Mouse (Mus musculus) embryonic facial prominence, embryonic 14.5 days (tissue): ENCODE data around the gene Hrc. TPM values are rescaled to one million over a fixed set of nuclear protein-coding genes. Genes with fewer than 3 reads are reported as not detected.

Source experiments
- ATAC-seq: fragments of 200-750 bp; cut with Nextera tagmentation; 2 replicates; pipeline ENCODE4 v1.8.0; 2017; ENCODE audit warnings: low read depth, moderate number of reproducible peaks, moderate TSS enrichment
- DNase-seq: peaks from one replicate; pipeline ENCODE4 v3.0.0-alpha.2; 2015; ENCODE audit warnings: low spot score
- H3K27ac ChIP-seq: fragments of 300-500 bp; sonication (generic); replicated peaks from 2 replicates; pipeline ENCODE4 v1.5.1; 2014; ENCODE audit warnings: low read depth, mild to moderate bottlenecking, low read length, moderate library complexity
- H3K27me3 ChIP-seq: fragments of 300-500 bp; sonication (generic); replicated peaks from 2 replicates; pipeline ENCODE4 v1.6.1; 2014; ENCODE audit warnings: low read length; ENCODE audit not compliant: control insufficient read depth, insufficient read depth
- H3K36me3 ChIP-seq: fragments of 300-500 bp; sonication (generic); 2 replicates; pipeline ENCODE4 v1.6.1; 2014; ENCODE audit warnings: low read length, mixed read lengths; ENCODE audit not compliant: control insufficient read depth, insufficient read depth
- H3K4me1 ChIP-seq: fragments of 300-500 bp; sonication (generic); 2 replicates; pipeline ENCODE4 v1.6.1; 2014; ENCODE audit warnings: antibody characterized with exemption, low read length; ENCODE audit not compliant: control insufficient read depth, insufficient read depth
- H3K4me2 ChIP-seq: fragments of 300-500 bp; sonication (generic); 2 replicates; pipeline ENCODE4 v1.6.1; 2014; ENCODE audit warnings: low read depth, mild to moderate bottlenecking, low read length, moderate library complexity, mixed read lengths
- H3K4me3 ChIP-seq: fragments of 300-500 bp; sonication (generic); 2 replicates; pipeline ENCODE4 v1.5.1; 2014; ENCODE audit warnings: low read depth, mild to moderate bottlenecking, low read length
- H3K9ac ChIP-seq: fragments of 300-500 bp; sonication (generic); 2 replicates; pipeline ENCODE4 v1.6.1; 2014; ENCODE audit warnings: low read depth, mild to moderate bottlenecking, low read length, moderate library complexity, mixed read lengths
- H3K9me3 ChIP-seq: fragments of 300-500 bp; sonication (generic); 2 replicates; pipeline ENCODE4 v1.6.1; 2016; ENCODE audit warnings: low read length; ENCODE audit not compliant: control insufficient read depth
- whole genome bisulfite sequencing: fragments of 180-500 bp; shearing (Covaris S2); extraction: QIAGEN DNeasy Blood & Tissue Kit; methylation state at CpG from one replicate; pipeline ENCODE4 v1.1.7; 2014; 5-methylcytosine and 5-hydroxymethylcytosine counted together
- polyA plus RNA-seq: library from polyadenylated mRNA; unstranded; fragments of >200 nt; fragmentation: Nextera tagmentation; extraction: Ambion mirVana; gene quantifications from 2 replicates; pipeline ENCODE4 v1.2.1, GENCODE M21; 2014

Gene Hrc
- polyA plus RNA-seq, result 11.0 and 15.8 TPM in 2 replicates

GRCm38 (mm10) chr7:45335056-45335455 is at the start of gene Hrc:
Hrc (plus strand) TSS chr7:45335290.
- H3K27ac ChIP-seq, result peak within 1 kb of the TSS; percentile 92
- DNase-seq (peak; percentile 41), ATAC-seq (no peak)
- 39% methylated on average over 5 of the region's 5 CpGs for WGBS
- no peaks in the 10 kb centered on the region for H3K36me3 ChIP-seq
- H3K4me3 ChIP-seq, result peak within 1 kb of the TSS; percentile 72
- no peaks in the 10 kb centered on the region for H3K27me3 ChIP-seq
- H3K4me1 ChIP-seq, result peaks cover 37% of the 10 kb centered on the region
- no peaks in the 10 kb centered on the region for H3K9me3 ChIP-seq
- H3K4me2 ChIP-seq, result peak within 1 kb of the TSS; percentile 80
- H3K9ac ChIP-seq, result peak within 1 kb of the TSS; percentile 35

GRCm38 (mm10) chr7:45286486-45286885 is 48.6 kb upstream of the Hrc start:
- Histone ChIP-seq H3K9ac (no peak overlapping the region), H3K27me3 (no peaks in the 10 kb centered on the region), H3K27ac (no peak overlapping the region), H3K4me2 (no peak overlapping the region), H3K4me1 (no peaks in the 10 kb centered on the region), H3K4me3 (no peak overlapping the region), H3K36me3 (no peaks in the 10 kb centered on the region), H3K9me3 (no peaks in the 10 kb centered on the region)
- no peak for DNase-seq
- 85% methylated on average over 13 of the region's 13 CpGs for WGBS
- no peak for ATAC-seq

- no peak overlapping the region for H3K27ac ChIP-seq
- no peak overlapping the region for H3K9ac ChIP-seq
- WGBS, result 75% methylated on average over 1 of the region's 1 CpGs
- H3K36me3 ChIP-seq, result no peaks in the 10 kb centered on the region
- H3K27me3 ChIP-seq, result no peaks in the 10 kb centered on the region
- no peaks in the 10 kb centered on the region for H3K4me1 ChIP-seq
- H3K9me3 ChIP-seq, result no peaks in the 10 kb centered on the region
- DNase-seq (no peak), ATAC-seq (no peak)
- H3K4me2 ChIP-seq, result no peak overlapping the region
- no peak overlapping the region for H3K4me3 ChIP-seq
These were observed 38.5 kb upstream of the Hrc start for GRCm38 (mm10) chr7:45296626-45297025.

- WGBS, result 64% methylated on average over 3 of the region's 3 CpGs
These were observed 37.5 kb upstream of the Hrc start for GRCm38 (mm10) chr7:45297563-45297962.

GRCm38 (mm10) chr7:45299752-45300151 is 35.3 kb upstream of the Hrc start:
- Histone ChIP-seq H3K4me2 (no peak overlapping the region), H3K9me3 (no peaks in the 10 kb centered on the region), H3K4me1 (no peaks in the 10 kb centered on the region), H3K4me3 (no peak overlapping the region), H3K27ac (no peak overlapping the region), H3K27me3 (no peaks in the 10 kb centered on the region), H3K36me3 (peaks cover 17% of the 10 kb centered on the region; the same call in 1 of the 2 replicates), H3K9ac (no peak overlapping the region)
- DNase-seq, result peak; percentile 84
- 12% methylated on average over 5 of the region's 5 CpGs for WGBS
- ATAC-seq, result peak; percentile 90

More at GRCm38 (mm10) chr7:45297563-45297962, 37.5 kb upstream of the Hrc start:
- no peak overlapping the region for H3K27ac ChIP-seq
- ATAC-seq (no peak), DNase-seq (no peak)
- no peak overlapping the region for H3K9ac ChIP-seq
- H3K4me1 ChIP-seq, result no peaks in the 10 kb centered on the region
- no peaks in the 10 kb centered on the region for H3K36me3 ChIP-seq
- H3K27me3 ChIP-seq, result no peaks in the 10 kb centered on the region
- H3K4me3 ChIP-seq, result no peak overlapping the region
- H3K9me3 ChIP-seq, result no peaks in the 10 kb centered on the region
- H3K4me2 ChIP-seq, result no peak overlapping the region

- H3K27me3 ChIP-seq, result no peaks in the 10 kb centered on the region
- ATAC-seq (peak; percentile 47; the same call in 1 of the 2 replicates), DNase-seq (peak; percentile 70)
- 10% methylated on average over 6 of the region's 6 CpGs for WGBS
- H3K4me2 ChIP-seq, result no peak overlapping the region
- H3K36me3 ChIP-seq, result peaks cover 17% of the 10 kb centered on the region; the same call in 1 of the 2 replicates
- no peak overlapping the region for H3K9ac ChIP-seq
- no peak overlapping the region for H3K27ac ChIP-seq
- no peak overlapping the region for H3K4me3 ChIP-seq
- no peaks in the 10 kb centered on the region for H3K4me1 ChIP-seq
- H3K9me3 ChIP-seq, result no peaks in the 10 kb centered on the region
These were observed 34.8 kb upstream of the Hrc start for GRCm38 (mm10) chr7:45300270-45300669.

GRCm38 (mm10) chr7:45302626-45303025 is 32.5 kb upstream of the Hrc start:
- H3K9ac ChIP-seq, result no peak overlapping the region
- H3K36me3 ChIP-seq, result peaks cover 17% of the 10 kb centered on the region; the same call in 1 of the 2 replicates
- H3K27ac ChIP-seq, result no peak overlapping the region
- no peak overlapping the region for H3K4me2 ChIP-seq
- no peaks in the 10 kb centered on the region for H3K9me3 ChIP-seq
- DNase-seq (peak; percentile 50), ATAC-seq (no peak)
- no peak overlapping the region for H3K4me3 ChIP-seq
- no peaks in the 10 kb centered on the region for H3K4me1 ChIP-seq
- no peaks in the 10 kb centered on the region for H3K27me3 ChIP-seq
- WGBS, result 56% methylated on average over 8 of the region's 8 CpGs

GRCm38 (mm10) chr7:45304869-45305268 is 30.2 kb upstream of the Hrc start:
- WGBS, result 23% methylated on average over 9 of the region's 13 CpGs
- H3K4me1 ChIP-seq, result no peaks in the 10 kb centered on the region
- H3K27ac ChIP-seq, result no peak overlapping the region
- peaks cover 27% of the 10 kb centered on the region; the same call in 1 of the 2 replicates for H3K36me3 ChIP-seq
- H3K27me3 ChIP-seq, result no peaks in the 10 kb centered on the region
- peak; percentile 21 for DNase-seq
- H3K4me2 ChIP-seq, result peak overlapping the region; percentile 5; the same call in 1 of the 2 replicates
- H3K4me3 ChIP-seq, result no peak overlapping the region
- H3K9ac ChIP-seq, result no peak overlapping the region
- no peaks in the 10 kb centered on the region for H3K9me3 ChIP-seq
- no peak for ATAC-seq

- H3K4me2 ChIP-seq, result peak overlapping the region; percentile 5; the same call in 1 of the 2 replicates
- DNase-seq (peak; percentile 39), ATAC-seq (peak; percentile 44; the same call in 1 of the 2 replicates)
- no peak overlapping the region for H3K27ac ChIP-seq
- H3K4me3 ChIP-seq, result no peak overlapping the region
- no peaks in the 10 kb centered on the region for H3K9me3 ChIP-seq
- no peaks in the 10 kb centered on the region for H3K27me3 ChIP-seq
- H3K9ac ChIP-seq, result no peak overlapping the region
- 11% methylated on average over 17 of the region's 17 CpGs for WGBS
- no peaks in the 10 kb centered on the region for H3K4me1 ChIP-seq
- peaks cover 30% of the 10 kb centered on the region; the same call in 1 of the 2 replicates for H3K36me3 ChIP-seq
These were observed 29.8 kb upstream of the Hrc start for GRCm38 (mm10) chr7:45305275-45305674.
